Mouse (Mus musculus): ENCODE measurements around the gene Olfr411. TPM values are rescaled to one million over a fixed set of nuclear protein-coding genes. Genes with fewer than 3 reads are reported as not detected.
A peak's percentile ranks its signal among the peaks of the same experiment; 100 is the strongest.

Olfr411 gene
- polyA plus RNA-seq, 1 experiment from 2014 or later, result not detected

DNA sequence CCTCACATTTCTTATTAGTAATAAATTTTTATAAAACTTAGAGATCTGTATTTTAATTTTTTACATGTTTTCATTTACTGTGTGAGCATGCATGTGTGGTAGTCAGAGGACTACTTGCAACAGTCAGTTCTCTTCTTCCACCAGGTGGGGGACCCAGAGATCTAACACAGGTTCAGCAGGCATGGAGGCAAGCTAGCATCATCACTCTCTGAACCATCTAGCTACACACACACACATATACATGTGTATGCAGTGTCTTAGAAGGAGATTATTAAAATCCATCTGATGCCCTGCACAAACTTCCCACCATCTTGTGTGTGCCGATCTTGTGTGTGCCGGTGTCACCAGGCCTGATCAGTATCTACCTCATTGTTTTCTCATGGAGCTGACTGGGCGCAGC lies 24.4 kb upstream of the Olfr411 start:
- no peak overlapping the region for H3K27ac ChIP-seq (replicated peaks; ENCODE audit: low read depth, low read length)
- H3K36me3 ChIP-seq (ENCODE audit: control insufficient read depth, insufficient read depth, low read length), result no peaks in the 10 kb centered on the region
- H3K4me2 ChIP-seq (ENCODE audit: low read depth, severe bottlenecking), result no peak overlapping the region
- H3K4me3 ChIP-seq (ENCODE audit: low read depth, low read length), result no peak overlapping the region
- no peak for ATAC-seq (ENCODE audit: insufficient number of reproducible peaks, low FRiP score, low TSS enrichment, low read depth)
- no peaks in the 10 kb centered on the region for H3K9me3 ChIP-seq (ENCODE audit: control insufficient read depth, low read length)
- peak; percentile 51 for DNase-seq (ENCODE audit: low spot score)
- no peaks in the 10 kb centered on the region for H3K27me3 ChIP-seq (ENCODE audit: control insufficient read depth, insufficient read depth, low read length)
- 73% methylated on average over 3 of the region's 3 CpGs for WGBS
- no peaks in the 10 kb centered on the region for H3K4me1 ChIP-seq (ENCODE audit: control insufficient read depth, insufficient read depth, low read length)
- H3K9ac ChIP-seq (ENCODE audit: low read length), result no peak overlapping the region

DNA sequence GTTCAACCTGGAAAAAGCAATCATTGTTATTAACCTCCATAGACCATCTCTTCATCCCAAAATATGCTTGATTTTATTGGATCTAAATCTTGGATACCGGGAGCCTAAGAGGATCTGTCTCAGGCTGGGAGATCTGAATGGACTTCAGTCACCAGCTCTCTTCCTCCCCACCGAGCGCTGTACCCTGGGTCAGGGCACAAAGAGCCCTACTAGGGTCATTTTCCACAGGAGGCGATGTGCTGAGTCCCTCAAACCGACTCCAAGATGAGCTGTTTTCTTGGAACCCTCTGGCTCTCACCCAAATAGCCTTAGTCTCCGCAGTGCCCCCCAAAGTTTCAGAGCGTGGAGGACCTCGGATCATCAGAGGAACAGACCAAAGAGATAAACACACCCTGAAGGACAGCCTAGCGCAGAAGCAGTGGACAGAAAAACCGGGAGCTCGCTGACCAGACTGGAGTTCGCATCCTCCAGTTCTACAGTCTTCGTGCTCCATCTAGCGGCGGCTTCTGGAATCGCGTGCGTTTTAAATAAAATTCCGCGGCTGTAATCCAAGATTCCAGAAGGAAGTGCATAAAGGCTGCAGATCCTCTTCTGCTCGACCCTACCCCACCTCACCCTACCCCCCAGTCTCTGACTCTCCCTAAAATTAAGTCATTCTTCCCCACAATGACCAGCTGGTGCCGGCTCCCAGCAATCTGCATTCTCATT lies 19.1 kb upstream of the Olfr411 start:
- Histone ChIP-seq H3K27ac (replicated peaks; ENCODE audit: low read depth, low read length) (no peak overlapping the region), H3K4me1 (ENCODE audit: control insufficient read depth, insufficient read depth, low read length) (no peaks in the 10 kb centered on the region), H3K4me3 (ENCODE audit: low read depth, low read length) (no peak overlapping the region), H3K4me2 (ENCODE audit: low read depth, severe bottlenecking) (no peak overlapping the region), H3K27me3 (ENCODE audit: control insufficient read depth, insufficient read depth, low read length) (no peaks in the 10 kb centered on the region), H3K9me3 (ENCODE audit: control insufficient read depth, low read length) (no peaks in the 10 kb centered on the region), H3K36me3 (ENCODE audit: control insufficient read depth, insufficient read depth, low read length) (no peaks in the 10 kb centered on the region), H3K9ac (ENCODE audit: low read length) (no peak overlapping the region)
- WGBS, result 15% methylated on average over 22 of the region's 22 CpGs
- DNase-seq (ENCODE audit: low spot score) (peak; percentile 90), ATAC-seq (ENCODE audit: insufficient number of reproducible peaks, low FRiP score, low TSS enrichment, low read depth) (no peak)

DNA sequence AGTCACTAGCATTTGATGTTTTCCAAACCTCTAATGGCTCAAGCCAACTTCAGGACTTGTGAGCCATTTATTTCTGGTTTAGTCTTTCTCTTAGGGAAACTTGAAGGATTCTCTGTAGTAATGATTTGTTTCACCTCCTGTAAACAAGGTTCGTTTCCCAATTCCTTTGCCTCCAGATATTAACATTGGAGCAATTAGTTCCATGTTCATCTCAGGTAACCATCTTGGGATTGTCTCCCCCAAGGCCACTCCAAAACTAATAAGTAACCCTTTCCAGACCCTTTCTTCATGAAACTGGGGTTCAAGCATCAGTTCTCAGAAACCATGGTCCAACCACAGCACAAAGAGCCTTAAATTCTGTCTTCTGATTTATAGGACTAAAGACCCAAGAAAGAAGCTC lies 9.3 kb upstream of the Olfr411 start, which contains the start of gene Olfr412:
Gene Olfr412 (plus strand): TSS at position 301 of the 400 bp plus-strand sequence.
- no peak within 1 kb of the TSS for H3K9ac ChIP-seq (ENCODE audit: low read length)
- 74% methylated on average over 1 of the region's 1 CpGs for WGBS
- ATAC-seq (ENCODE audit: insufficient number of reproducible peaks, low FRiP score, low TSS enrichment, low read depth) (no peak), DNase-seq (ENCODE audit: low spot score) (no peak)
- no peak within 1 kb of the TSS for H3K4me3 ChIP-seq (ENCODE audit: low read depth, low read length)
- no peaks in the 10 kb centered on the region for H3K9me3 ChIP-seq (ENCODE audit: control insufficient read depth, low read length)
- no peak within 1 kb of the TSS for H3K27ac ChIP-seq (replicated peaks; ENCODE audit: low read depth, low read length)
- no peaks in the 10 kb centered on the region for H3K27me3 ChIP-seq (ENCODE audit: control insufficient read depth, insufficient read depth, low read length)
- H3K4me1 ChIP-seq (ENCODE audit: control insufficient read depth, insufficient read depth, low read length), result no peaks in the 10 kb centered on the region
- H3K4me2 ChIP-seq (ENCODE audit: low read depth, severe bottlenecking), result no peak within 1 kb of the TSS
- no peaks in the 10 kb centered on the region for H3K36me3 ChIP-seq (ENCODE audit: control insufficient read depth, insufficient read depth, low read length)

DNA sequence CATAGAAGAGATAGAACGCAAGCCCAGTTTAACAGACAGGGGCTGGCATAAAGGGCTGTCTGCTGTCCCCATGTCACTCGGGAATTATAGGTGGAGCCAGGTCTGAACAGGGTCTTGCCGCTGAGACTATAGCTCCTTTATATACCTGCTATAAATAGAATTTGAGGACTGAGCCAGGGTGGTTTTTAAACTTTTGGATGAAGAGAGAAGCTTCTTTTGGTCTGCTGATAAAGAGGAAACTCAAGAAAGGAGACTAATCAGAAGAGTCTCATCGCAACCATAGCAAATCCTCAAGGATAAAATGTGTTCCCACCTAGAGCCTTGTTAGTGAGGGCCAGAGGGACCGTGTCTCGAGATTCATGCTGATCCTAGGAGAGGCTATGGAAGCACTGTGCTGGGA lies 14.5 kb downstream of the Olfr411 start, which contains the start of gene Olfr410:
Gene Olfr410 (minus strand): TSS at position 101 of the 400 bp plus-strand sequence.
- no peak for DNase-seq (ENCODE audit: low spot score)
- Histone ChIP-seq H3K9ac (ENCODE audit: low read length) (no peak within 1 kb of the TSS), H3K36me3 (ENCODE audit: control insufficient read depth, insufficient read depth, low read length) (no peaks in the 10 kb centered on the region), H3K9me3 (ENCODE audit: control insufficient read depth, low read length) (no peaks in the 10 kb centered on the region), H3K27ac (replicated peaks; ENCODE audit: low read depth, low read length) (no peak within 1 kb of the TSS), H3K27me3 (ENCODE audit: control insufficient read depth, insufficient read depth, low read length) (no peaks in the 10 kb centered on the region), H3K4me3 (ENCODE audit: low read depth, low read length) (no peak within 1 kb of the TSS), H3K4me1 (ENCODE audit: control insufficient read depth, insufficient read depth, low read length) (no peaks in the 10 kb centered on the region), H3K4me2 (ENCODE audit: low read depth, severe bottlenecking) (no peak within 1 kb of the TSS)
- ATAC-seq (ENCODE audit: insufficient number of reproducible peaks, low FRiP score, low TSS enrichment, low read depth), result no peak
- WGBS, result 84% methylated on average over 6 of the region's 6 CpGs

DNA sequence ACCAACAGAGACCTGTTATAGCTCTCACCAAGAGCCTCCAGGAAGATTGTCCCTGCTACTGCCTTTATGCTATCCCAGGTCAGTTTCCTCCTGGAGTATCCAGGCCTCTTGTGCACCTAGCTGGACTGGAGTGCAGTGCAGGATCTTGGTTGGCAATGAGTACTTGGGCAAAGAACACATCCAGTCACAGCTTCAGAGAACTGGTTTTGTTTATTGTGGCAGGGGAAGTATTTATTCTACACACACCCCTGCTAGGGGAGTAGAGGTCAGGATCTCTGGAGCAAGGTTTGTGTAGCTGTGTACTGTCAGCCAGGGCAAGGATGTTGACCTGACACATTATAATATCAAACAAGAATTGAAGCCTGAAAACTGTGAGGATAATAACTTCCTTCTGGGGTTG lies 23.7 kb downstream of the Olfr411 start:
- Histone ChIP-seq H3K9me3 (ENCODE audit: control insufficient read depth, low read length) (no peaks in the 10 kb centered on the region), H3K4me2 (ENCODE audit: low read depth, severe bottlenecking) (no peak overlapping the region), H3K27me3 (ENCODE audit: control insufficient read depth, insufficient read depth, low read length) (no peaks in the 10 kb centered on the region), H3K4me3 (ENCODE audit: low read depth, low read length) (no peak overlapping the region), H3K36me3 (ENCODE audit: control insufficient read depth, insufficient read depth, low read length) (no peaks in the 10 kb centered on the region), H3K9ac (ENCODE audit: low read length) (no peak overlapping the region), H3K27ac (replicated peaks; ENCODE audit: low read depth, low read length) (no peak overlapping the region), H3K4me1 (ENCODE audit: control insufficient read depth, insufficient read depth, low read length) (no peaks in the 10 kb centered on the region)
- no peak for ATAC-seq (ENCODE audit: insufficient number of reproducible peaks, low FRiP score, low TSS enrichment, low read depth)
- no peak for DNase-seq (ENCODE audit: low spot score)

DNA sequence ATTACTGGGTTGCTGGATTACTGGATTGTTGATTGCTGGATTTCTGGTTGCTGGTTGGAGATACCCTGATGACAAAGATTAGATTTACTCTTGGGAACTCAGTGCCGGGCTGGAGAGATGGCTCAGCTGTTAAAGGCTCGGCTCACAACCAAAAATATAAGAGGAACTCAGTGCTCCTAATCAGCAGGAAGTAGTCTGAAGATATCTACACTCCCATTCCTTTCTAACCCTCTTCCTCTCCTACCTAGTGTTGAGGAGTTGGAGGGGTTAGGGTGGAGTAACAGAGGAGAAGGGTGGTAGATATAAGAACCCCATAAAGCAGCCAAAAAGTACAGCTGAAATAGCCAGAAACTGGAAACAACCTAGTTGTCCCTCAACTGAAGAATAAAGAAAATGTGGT lies 26.4 kb downstream of the Olfr411 start:
- no peak for ATAC-seq (ENCODE audit: insufficient number of reproducible peaks, low FRiP score, low TSS enrichment, low read depth)
- H3K9ac ChIP-seq (ENCODE audit: low read length), result no peak overlapping the region
- DNase-seq (ENCODE audit: low spot score), result no peak
- 87% methylated on average over 2 of the region's 2 CpGs for WGBS
- no peaks in the 10 kb centered on the region; the same call in 1 of the 2 replicates for H3K9me3 ChIP-seq (ENCODE audit: control insufficient read depth, low read length)
- no peaks in the 10 kb centered on the region for H3K36me3 ChIP-seq (ENCODE audit: control insufficient read depth, insufficient read depth, low read length)
- H3K4me1 ChIP-seq (ENCODE audit: control insufficient read depth, insufficient read depth, low read length), result no peaks in the 10 kb centered on the region
- no peak overlapping the region for H3K4me2 ChIP-seq (ENCODE audit: low read depth, severe bottlenecking)
- H3K27ac ChIP-seq (replicated peaks; ENCODE audit: low read depth, low read length), result no peak overlapping the region
- no peaks in the 10 kb centered on the region for H3K27me3 ChIP-seq (ENCODE audit: control insufficient read depth, insufficient read depth, low read length)
- no peak overlapping the region for H3K4me3 ChIP-seq (ENCODE audit: low read depth, low read length)

Other genes with a start within 250 kb of the Olfr411 start
- not detected in 2 replicates for gene Olfr401, start 238.9 kb downstream of the Olfr411 start, polyA plus RNA-seq (2014; fragmentation: Nextera tagmentation; extraction: Ambion mirVana)
- gene Olfr402, start 199.1 kb downstream of the Olfr411 start, polyA plus RNA-seq (2014; fragmentation: Nextera tagmentation; extraction: Ambion mirVana), result not detected in 2 replicates
- not detected in 2 replicates for gene Olfr403, start 166.4 kb downstream of the Olfr411 start, polyA plus RNA-seq (2014; fragmentation: Nextera tagmentation; extraction: Ambion mirVana)
- gene Olfr43, start 141.3 kb downstream of the Olfr411 start, polyA plus RNA-seq (2014; fragmentation: Nextera tagmentation; extraction: Ambion mirVana), result not detected in 2 replicates
- gene Olfr406, start 92.8 kb downstream of the Olfr411 start, polyA plus RNA-seq (2014; fragmentation: Nextera tagmentation; extraction: Ambion mirVana), result not detected in 2 replicates
- gene Olfr59, start 68.9 kb downstream of the Olfr411 start, polyA plus RNA-seq (2014; fragmentation: Nextera tagmentation; extraction: Ambion mirVana), result not detected in 2 replicates
- gene Olfr410, start 14.6 kb downstream of the Olfr411 start, polyA plus RNA-seq (2014; fragmentation: Nextera tagmentation; extraction: Ambion mirVana), result not detected in 2 replicates
- not detected in 2 replicates for gene Olfr412, start 9.4 kb upstream of the Olfr411 start, polyA plus RNA-seq (2014; fragmentation: Nextera tagmentation; extraction: Ambion mirVana)

Data from limb, embryonic 11.5 days (tissue).